8 mouse cellular contexts compared by ENCODE assay signal in the genomic region with DNA sequence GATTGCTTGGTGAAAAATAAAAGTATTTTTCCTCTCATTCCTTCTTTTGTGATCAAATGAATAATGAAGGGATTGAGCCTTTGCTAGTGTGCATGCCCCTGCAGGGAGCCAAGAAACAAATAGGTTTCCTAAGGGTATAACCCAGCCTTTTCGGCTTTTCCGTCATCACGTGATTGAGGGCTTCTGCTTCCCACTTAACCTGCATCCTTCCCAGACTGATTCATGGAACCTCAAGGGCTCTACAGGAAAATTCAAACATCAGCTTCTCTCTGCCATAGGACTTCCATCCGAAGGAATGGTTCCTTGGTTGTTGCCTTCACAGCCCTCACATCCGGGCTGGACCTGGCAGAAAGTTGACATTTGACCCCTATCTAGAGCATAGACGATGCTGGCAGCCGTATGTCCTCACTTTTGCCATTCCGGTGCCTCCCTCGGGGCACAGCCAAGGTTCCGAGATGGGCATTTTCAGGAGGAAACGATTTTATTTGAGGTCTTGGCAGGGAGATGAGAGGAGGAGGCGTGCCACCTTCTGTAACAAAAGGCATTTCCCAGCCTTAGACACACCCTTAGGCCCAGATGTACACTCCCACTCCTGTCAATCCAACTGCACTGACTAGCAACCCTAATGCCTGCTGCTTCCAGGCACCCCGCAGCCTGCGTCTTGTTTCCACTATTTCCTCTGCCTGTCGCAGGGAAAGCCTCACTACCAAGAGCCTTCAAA.
DNase-seq lines count a peak whose midpoint lies in the region; TF ChIP-seq lines count a peak whose summit lies in the region.

No protein-coding gene starts in this region.

- H3K27me3 ChIP-seq in heart, embryonic 10.5 days (ENCODE audit: insufficient read depth, poor library complexity, severe bottlenecking) = no peaks in the 10 kb centered on the region; the same call in 1 of the 2 replicates
- no peaks in the 10 kb centered on the region for H3K27me3 ChIP-seq in heart, adult 2 months (ENCODE audit: control insufficient read depth, insufficient read depth, low read length)

- H3K4me1 ChIP-seq in heart, embryonic 10.5 days = peaks cover 13% of the 10 kb centered on the region
- 0 out of 2 replicates have a peak, but pooled peaks cover 1% of the 10 kb centered on the region for H3K4me1 ChIP-seq in heart, adult 2 months (ENCODE audit: control insufficient read depth, insufficient read depth, low read length)

- TF ChIP-seq POLR2A in heart, adult 2 months (IDR thresholded peaks at IDR 0.05; ENCODE audit: insufficient read depth, low read depth, low read length) = no peak

- H3K4me3 ChIP-seq in heart, embryonic 10.5 days = 0 out of 2 replicates have a peak overlapping the region, but pooled peaks have one; percentile 0
- no peak overlapping the region for H3K4me3 ChIP-seq in heart, adult 2 months

- no peak overlapping the region for H3K27ac ChIP-seq in heart, embryonic 10.5 days
- H3K27ac ChIP-seq in heart, adult 2 months = no peak overlapping the region

- no peak overlapping the region for H3K9ac ChIP-seq in heart, adult 2 months (ENCODE audit: low read depth, low read length)

- H3K79me2 ChIP-seq in heart, adult 2 months (replicated peaks; ENCODE audit: control insufficient read depth, insufficient read depth, low read length) = no peaks in the 10 kb centered on the region

- no peaks in the 10 kb centered on the region for H3K36me3 ChIP-seq in heart, embryonic 10.5 days
- no peaks in the 10 kb centered on the region for H3K36me3 ChIP-seq in heart, adult 2 months (ENCODE audit: control insufficient read depth, insufficient read depth, low read length)

- no peak for TF ChIP-seq CTCF in heart, adult 2 months (IDR thresholded peaks at IDR 0.05)

- DNase-seq in heart, embryonic 10.5 days (ENCODE audit: low spot score) = peak; percentile 58
- DNase-seq in heart, adult 2 months = no peak
- peak; percentile 28 for DNase-seq in forelimb bud, embryonic 11.5 days (ENCODE audit: low read depth, low spot score)
- DNase-seq in layer of hippocampus, adult 18-20 months (ENCODE audit: low spot score in 2 of 2) = peak; percentile 65 to 74
- DNase-seq in lung, postnatal 14 days = peak; percentile 21
- DNase-seq in right cerebral cortex, adult 18-20 months = peak; percentile 45
- DNase-seq in cerebellum, adult 11-12 months = no peak
- DNase-seq in spleen, postnatal 4 days (ENCODE audit: low spot score in 2 of 2) = no peak

- no peaks in the 10 kb centered on the region for H3K9me3 ChIP-seq in heart, embryonic 10.5 days

- 50% methylated on average over 15 of the region's 15 CpGs for WGBS in heart, embryonic 10.5 days
- 45% methylated on average over 15 of the region's 15 CpGs for WGBS in heart, adult 2 months

- intact Hi-C loops in heart, adult 2 months (cut with DNase I) = no loop called here

- no peak for TF ChIP-seq EP300 in heart, adult 2 months (IDR thresholded peaks at IDR 0.05; ENCODE audit: insufficient read depth, low read depth, low read length)

Comparison
In these comparisons a context has a peak if more than half of its experiments do, and no peak if none do; other contexts are left out.
1. DNase-seq: peak in heart, embryonic 10.5 days (single experiment), forelimb bud, embryonic 11.5 days (single experiment), layer of hippocampus, adult 18-20 months (2 of 2), lung, postnatal 14 days (single experiment) and right cerebral cortex, adult 18-20 months (single experiment); none in heart, adult 2 months (0 of 2), cerebellum, adult 11-12 months (single experiment) and spleen, postnatal 4 days (0 of 2).